Mouse (Mus musculus) left cerebral cortex, postnatal 25 days (tissue): ENCODE results near the gene Syt2. TPM values are rescaled to one million over a fixed set of nuclear protein-coding genes. Genes with fewer than 3 reads are reported as not detected.

Experiments used
- DNase-seq, 2 experiments: peaks; one replicate each; pipeline ENCODE4 v3.0.0; 2022; ENCODE audit warnings: low spot score in 2 of 2, mixed read lengths in 1 of 2
- intact Hi-C: fragments of 180-260 bp; cut with DNase I; formaldehyde crosslinking; loops from one replicate; pipeline ENCODE4 v1.15.1; 2025
- microRNA-seq, 2 experiments: library from miRNA; unstranded; fragments of <30 nt; microRNA quantifications; one replicate each; pipeline ENCODE4 v1.2.0; 2022
- total RNA-seq, 2 experiments: library from RNA; stranded (reverse); gene quantifications; 2 replicates each; pipeline ENCODE4 v1.2.3; 2021

Syt2 gene
- total RNA-seq, 2 experiments from 2014 or later, result 42.8 to 49.3 TPM

GRCm38 (mm10) chr1:134790716-134791439 lies 144.4 kb downstream of the Syt2 start:
- no peak for DNase-seq
- intact Hi-C loops, result no loop called here

GRCm38 (mm10) chr1:134791456-134791855 lies 145.0 kb downstream of the Syt2 start:
- no peak for DNase-seq
- intact Hi-C loops, result no loop called here

- intact Hi-C loops, result no loop called here
- peak in 1 of 2 experiments; percentile 33 for DNase-seq
Measured at GRCm38 (mm10) chr1:134796076-134796475, 149.6 kb downstream of the Syt2 start.

DNA sequence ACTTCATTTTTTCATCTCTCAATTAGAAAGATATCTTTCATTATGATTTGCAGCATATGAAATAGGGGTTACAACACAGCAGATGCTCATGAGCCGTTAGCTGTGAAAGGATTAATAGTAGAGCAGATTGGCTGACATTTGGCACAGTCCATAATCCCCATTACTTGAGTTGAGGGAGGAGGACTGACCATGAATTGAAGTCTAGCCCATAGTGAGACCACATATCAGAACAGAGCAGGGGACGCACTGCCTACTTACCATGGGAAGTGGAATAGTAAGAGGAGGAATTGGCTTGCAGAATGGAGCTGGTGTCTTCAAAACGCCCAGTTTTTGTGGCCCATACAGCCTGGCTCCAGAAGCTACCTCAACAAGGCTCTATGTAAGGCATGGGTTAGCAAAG lies 150.1 kb downstream of the Syt2 start:
- intact Hi-C loops, result no loop called here
- no peak for DNase-seq

GRCm38 (mm10) chr1:134801758-134802157 lies 155.3 kb downstream of the Syt2 start:
- intact Hi-C loops, result no loop called here

GRCm38 (mm10) chr1:134803286-134804117 lies 157.0 kb downstream of the Syt2 start:
- intact Hi-C loops, result no loop called here
- no peak for DNase-seq

More at GRCm38 (mm10) chr1:134801758-134802157, 155.3 kb downstream of the Syt2 start:
- DNase-seq, result no peak

- intact Hi-C loops, result no loop called here
- no peak for DNase-seq
Measured at GRCm38 (mm10) chr1:134804373-134804772, 157.9 kb downstream of the Syt2 start.

GRCm38 (mm10) chr1:134805471-134805870 lies 159.0 kb downstream of the Syt2 start:
- no peak for DNase-seq
- intact Hi-C loops, result no loop called here

Small RNA genes within 50 kb of the gene (microRNA-seq; reads per million reads assigned to microRNA genes)
- gene Gm22232, result 0 reads per million in 2 experiments

Other genes with a start within 250 kb of the Syt2 start
- gene Cyb5r1, start 241.1 kb upstream of the Syt2 start, total RNA-seq, result 10 to 100 TPM; 15.8 to 16.6 TPM
- 10 to 100 TPM; 62.3 to 63.5 TPM for gene Adipor1, start 231.3 kb upstream of the Syt2 start, total RNA-seq
- 10 to 100 TPM; 37.1 to 37.7 TPM for gene Klhl12, start 191.1 kb upstream of the Syt2 start, total RNA-seq
- gene Rabif, start 152.0 kb upstream of the Syt2 start, total RNA-seq, result 10 to 100 TPM; 30.6 to 31.8 TPM
- not detected for gene Mgat4e, start 97.0 kb upstream of the Syt2 start, total RNA-seq
- gene Kdm5b, start 86.5 kb upstream of the Syt2 start, total RNA-seq, result 10 to 100 TPM; 64.2 to 65.5 TPM